Mouse (Mus musculus) cerebellum, adult 9-10 months (tissue): ENCODE results near the gene Cfl2.

Source experiments
- DNase-seq: peaks from one replicate; pipeline ENCODE4 v3.0.0; 2022

Gene Cfl2

GRCm38 (mm10) chr12:54829876-54830275 is 32.8 kb downstream of the Cfl2 start:
- no peak for DNase-seq

DNA sequence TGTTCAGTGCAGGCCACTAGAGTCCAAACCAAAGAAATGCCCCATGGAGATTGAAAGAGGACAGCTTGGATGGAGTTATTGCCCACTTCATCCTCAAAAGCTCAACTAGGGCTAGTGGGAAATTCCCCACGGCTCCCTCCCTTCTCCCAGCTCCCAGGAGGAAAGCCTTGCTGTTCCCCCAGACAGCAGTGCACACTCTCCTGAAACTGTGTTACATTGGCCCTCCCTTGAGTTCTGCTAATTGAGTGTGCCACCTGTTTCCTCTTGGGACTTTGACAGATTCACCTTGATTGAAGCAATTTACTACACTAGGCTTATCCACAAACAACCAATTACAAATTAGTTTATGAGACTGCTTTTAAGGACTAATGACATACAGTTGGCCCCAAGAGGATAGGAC is 34.6 kb downstream of the Cfl2 start:
- DNase-seq: no peak

- no peak for DNase-seq
Observed at GRCm38 (mm10) chr12:54825202-54825601, 37.5 kb downstream of the Cfl2 start.

GRCm38 (mm10) chr12:54822836-54823426 is 39.7 kb downstream of the Cfl2 start:
- DNase-seq: no peak

- DNase-seq: no peak
Observed at GRCm38 (mm10) chr12:54820684-54821161, 42.0 kb downstream of the Cfl2 start.

- DNase-seq: no peak
Observed at GRCm38 (mm10) chr12:54819181-54819935, 43.3 kb downstream of the Cfl2 start.

DNA sequence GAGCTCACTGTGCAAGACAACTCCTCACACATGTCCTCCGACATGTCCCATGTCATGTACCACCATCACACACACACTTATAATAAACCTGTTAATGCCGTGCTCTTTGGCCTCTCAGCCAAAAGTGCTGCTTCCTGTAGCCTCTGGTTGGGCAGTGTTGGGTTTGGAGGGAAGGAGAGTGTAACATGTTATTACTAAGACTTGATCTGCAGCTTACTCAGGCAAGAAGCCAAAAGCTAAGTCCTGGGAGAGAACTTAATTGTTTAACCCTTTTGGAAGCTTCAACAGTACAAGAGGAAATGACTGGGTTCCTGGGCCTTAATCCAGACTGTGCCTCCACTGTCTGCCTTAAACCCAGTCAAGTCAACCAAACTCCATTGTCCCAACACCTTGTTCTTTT is 52.5 kb downstream of the Cfl2 start:
- no peak for DNase-seq
